Mouse (Mus musculus): ENCODE data around the gene Cryba4. TPM values are rescaled to one million over a fixed set of nuclear protein-coding genes. Genes with fewer than 3 reads are reported as not detected.

The Cryba4 gene
- 1.2 and 1.4 TPM in 2 replicates for polyA plus RNA-seq (2012; ENCODE audit: low replicate concordance)

DNA sequence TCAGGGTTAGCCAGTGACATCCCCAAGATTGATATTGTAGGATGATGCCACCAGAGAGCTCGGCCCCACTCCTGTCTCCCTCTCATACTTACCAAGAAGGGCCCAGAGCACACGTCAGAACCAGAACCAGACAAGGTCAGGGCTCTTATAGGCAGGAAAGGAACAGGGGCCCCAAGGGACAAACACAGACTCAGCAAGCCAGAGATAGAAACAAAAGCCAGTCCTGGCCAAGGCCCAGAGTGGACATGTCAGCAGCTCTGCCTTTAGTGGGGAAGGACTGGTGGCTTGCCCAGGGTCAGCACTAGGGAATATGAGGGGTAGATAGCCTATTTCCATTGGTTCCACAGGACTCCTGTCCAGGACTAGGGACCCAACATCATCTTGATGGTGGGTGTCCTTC, at the start of gene Cryba4:
TSS of gene Cryba4 (minus strand) at position 119 of the 400 bp plus-strand sequence.

DNA sequence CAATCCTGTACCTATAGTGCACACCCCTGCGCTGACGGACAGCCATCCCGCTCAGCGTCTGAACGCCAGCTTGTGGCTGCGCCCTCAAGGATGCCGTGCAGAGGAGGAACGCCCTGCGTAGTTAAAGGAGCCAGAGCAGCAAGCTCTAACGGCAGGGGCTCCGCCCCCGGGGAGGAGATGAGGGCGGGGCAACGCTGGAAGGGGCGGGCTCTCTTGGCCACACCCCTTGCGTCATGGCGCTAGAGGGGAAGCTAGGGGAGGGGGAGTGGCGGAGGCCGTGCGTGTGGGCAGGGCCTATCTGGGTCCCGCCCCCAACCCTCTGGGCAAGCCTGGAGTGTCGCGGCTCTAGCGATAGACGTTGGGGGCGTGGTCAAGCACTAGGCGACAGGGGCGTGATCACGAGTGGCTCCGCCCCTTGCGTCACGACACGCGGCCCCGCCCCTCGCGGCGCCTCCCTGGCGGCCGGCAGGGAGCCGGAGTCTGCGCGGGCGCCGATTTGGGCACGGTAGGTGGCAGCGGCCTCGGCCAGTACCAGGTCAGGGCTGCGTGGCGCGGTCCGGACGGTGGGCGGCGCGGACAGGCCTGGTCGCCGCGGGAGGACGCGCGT, 24.1 kb upstream of the Cryba4 start, which contains the start of gene Tpst2:
TSS of gene Tpst2 (plus strand) at position 425 of the 607 bp plus-strand sequence.

DNA sequence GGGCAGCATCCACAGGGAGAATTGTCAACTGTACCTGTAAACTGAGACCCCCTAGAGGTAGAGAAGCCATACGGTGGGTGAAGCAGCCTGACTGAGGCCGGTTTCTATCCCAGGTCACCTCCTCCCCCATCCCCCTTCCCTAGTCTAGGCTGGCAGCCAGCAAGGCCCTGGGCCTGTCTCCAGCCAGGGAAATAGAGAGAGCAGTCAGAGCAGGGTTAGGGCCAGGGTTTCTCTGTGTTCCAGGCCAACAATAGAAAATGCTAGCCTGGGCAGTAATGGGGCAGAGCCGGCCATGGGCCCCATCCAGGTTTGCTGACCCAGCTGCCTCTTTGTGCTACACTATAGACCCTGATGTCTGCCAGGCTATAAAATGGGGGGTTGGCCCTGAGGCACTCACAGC, 3.1 kb upstream of the Cryba4 start, which contains the start of gene Crybb1:
TSS of gene Crybb1 (plus strand) at position 390 of the 400 bp plus-strand sequence.

Other genes starting within 250 kb of the Cryba4 start
- gene Crybb1, start 3.3 kb upstream of the Cryba4 start, polyA plus RNA-seq (2012; ENCODE audit: low replicate concordance) = 0.35 TPM in 1 of 2 replicates, not detected in the other
- gene Tpst2, start 24.2 kb upstream of the Cryba4 start, polyA plus RNA-seq (2012; ENCODE audit: low replicate concordance) = 52.1 and 76.2 TPM in 2 replicates
- gene Tfip11, start 73.8 kb upstream of the Cryba4 start, polyA plus RNA-seq (2012; ENCODE audit: low replicate concordance) = 29.5 and 35.2 TPM in 2 replicates
- gene Srrd, start 90.5 kb upstream of the Cryba4 start, polyA plus RNA-seq (2012; ENCODE audit: low replicate concordance) = 8.2 and 20.0 TPM in 2 replicates
- gene Hps4, start 90.6 kb upstream of the Cryba4 start, polyA plus RNA-seq (2012; ENCODE audit: low replicate concordance) = 12.2 and 37.4 TPM in 2 replicates
- 0.08 TPM in 1 of 2 replicates, not detected in the other for gene Gm6583, start 103.5 kb upstream of the Cryba4 start, polyA plus RNA-seq (2012; ENCODE audit: low replicate concordance)
- 0.06 TPM in 1 of 2 replicates, not detected in the other for gene Asphd2, start 142.3 kb upstream of the Cryba4 start, polyA plus RNA-seq (2012; ENCODE audit: low replicate concordance)
- not detected in 2 replicates for gene Gm6588, start 196.9 kb upstream of the Cryba4 start, polyA plus RNA-seq (2012; ENCODE audit: low replicate concordance)

Data from leukemia stem cell, adult 10-12 weeks (primary cell).